Mouse (Mus musculus) layer of hippocampus, postnatal 25 days (tissue): ENCODE data around the gene Lbx2. TPM values are rescaled to one million over a fixed set of nuclear protein-coding genes. Genes with fewer than 3 reads are reported as not detected.

ENCODE experiments used
- DNase-seq, 2 experiments: peaks; one replicate each; pipeline ENCODE4 v3.0.0; 2022; ENCODE audit warnings: mixed read lengths in 2 of 2, low spot score in 1 of 2; ENCODE audit errors: extremely low spot score in 1 of 2
- total RNA-seq, 2 experiments: library from RNA; stranded (reverse); gene quantifications; 2 replicates each; pipeline ENCODE4 v1.2.3; 2021

Gene Lbx2
- total RNA-seq, 2 experiments from 2014 or later, result 0.77 TPM; not detected in 1

GRCm38 (mm10) chr6:83108762-83109668 is 22.8 kb downstream of the Lbx2 start, which contains the start of gene Mrpl53:
Gene Mrpl53, plus strand, starts transcription at chr6:83109040.
- peak; percentile 76 to 82 for DNase-seq

GRCm38 (mm10) chr6:83111510-83112136 is 25.5 kb downstream of the Lbx2 start:
- no peak for DNase-seq

GRCm38 (mm10) chr6:83115011-83115671 is 29.0 kb downstream of the Lbx2 start, which contains the start of gene Mogs:
Gene Mogs, plus strand, starts transcription at chr6:83115496.
- peak; percentile 85 to 88 for DNase-seq

- DNase-seq, result no peak
Measured at GRCm38 (mm10) chr6:83115682-83116372, 29.7 kb downstream of the Lbx2 start.

GRCm38 (mm10) chr6:83116373-83117164 is 30.4 kb downstream of the Lbx2 start:
- no peak for DNase-seq

- no peak for DNase-seq
Measured at GRCm38 (mm10) chr6:83117165-83117438, 30.9 kb downstream of the Lbx2 start.

GRCm38 (mm10) chr6:83117616-83118015 is 31.4 kb downstream of the Lbx2 start:
- no peak for DNase-seq

GRCm38 (mm10) chr6:83118369-83118768 is 32.2 kb downstream of the Lbx2 start:
- DNase-seq, result no peak

- no peak for DNase-seq
Measured at GRCm38 (mm10) chr6:83118825-83119733, 32.9 kb downstream of the Lbx2 start.

GRCm38 (mm10) chr6:83119734-83120051 is 33.5 kb downstream of the Lbx2 start:
- DNase-seq, result no peak

- peak; percentile 72 to 80 for DNase-seq
Measured at GRCm38 (mm10) chr6:83120930-83121862, 35.0 kb downstream of the Lbx2 start, which contains the start of gene Wbp1. Gene Wbp1, minus strand, starts transcription at chr6:83121559.

- peak in 1 of 2 experiments; percentile 4 for DNase-seq
Measured at GRCm38 (mm10) chr6:83121863-83122710, 35.9 kb downstream of the Lbx2 start.

GRCm38 (mm10) chr6:83122961-83123360 is 36.8 kb downstream of the Lbx2 start:
- no peak for DNase-seq

GRCm38 (mm10) chr6:83124851-83125312 is 38.7 kb downstream of the Lbx2 start:
- DNase-seq, result peak; percentile 77 to 81

GRCm38 (mm10) chr6:83125331-83125730 is 39.2 kb downstream of the Lbx2 start, which contains the start of gene Ino80b:
Gene Ino80b, minus strand, starts transcription at chr6:83125431.
- DNase-seq, result no peak

GRCm38 (mm10) chr6:83127419-83127818 is 41.3 kb downstream of the Lbx2 start:
- DNase-seq, result no peak
